Mouse (Mus musculus) liver, postnatal 0 days (tissue): ENCODE results near the gene Cers5.

Source experiments
- CTCF ChIP-seq: sonication (generic); IDR thresholded peaks from 2 replicates; pipeline ENCODE4 v1.5.1; 2016; ENCODE audit warnings: antibody characterized with exemption, low read depth
- EP300 ChIP-seq: IDR thresholded peaks from 2 replicates; pipeline ENCODE4 v1.6.1; 2016; ENCODE audit warnings: antibody characterized with exemption, low read depth, mild to moderate bottlenecking

DNA sequence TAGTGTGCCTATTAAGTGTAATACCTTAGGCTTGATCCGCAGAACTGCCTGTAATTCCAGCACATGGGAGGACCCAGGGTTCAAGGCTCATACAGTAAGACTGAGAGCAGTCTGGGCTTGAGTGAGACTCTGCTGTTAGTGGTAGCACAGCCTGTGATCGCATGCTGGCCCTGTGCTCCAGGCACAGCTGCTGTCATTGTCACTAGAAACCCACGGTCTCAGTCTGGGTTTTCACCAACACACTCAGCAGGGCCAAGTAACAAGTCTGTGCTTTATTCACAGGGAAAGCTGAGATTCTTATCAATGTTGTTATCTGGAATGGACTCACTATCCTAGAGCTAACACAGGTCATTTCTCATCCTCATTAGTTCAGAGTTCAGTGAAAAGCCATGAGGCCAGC, 18.5 kb downstream of the Cers5 start:
- TF ChIP-seq CTCF (no peak), EP300 (no peak)
